Mouse (Mus musculus) liver, postnatal 0 days (tissue): ENCODE results near the gene Crot. TPM values are rescaled to one million over a fixed set of nuclear protein-coding genes. Genes with fewer than 3 reads are reported as not detected.

Experiments used
- ATAC-seq: fragments of 200-750 bp; cut with Nextera tagmentation; 2 replicates; pipeline ENCODE4 v1.8.0; 2017; ENCODE audit warnings: mild to moderate bottlenecking, moderate library complexity
- DNase-seq: peaks from one replicate; pipeline ENCODE4 v3.0.0-alpha.2; 2016
- H3K27ac ChIP-seq: fragments of 300-500 bp; sonication (generic); 2 replicates; pipeline ENCODE4 v1.5.1; 2014; ENCODE audit warnings: antibody characterized with exemption, moderate library complexity, mild to moderate bottlenecking, low read depth
- H3K27me3 ChIP-seq: fragments of 300-500 bp; sonication (generic); 2 replicates; pipeline ENCODE4 v1.6.1; 2014; ENCODE audit warnings: low read length, control low read depth, mixed read lengths; ENCODE audit not compliant: insufficient read depth
- H3K36me3 ChIP-seq: fragments of 300-500 bp; sonication (generic); replicated peaks from 2 replicates; pipeline ENCODE4 v1.6.1; 2014; ENCODE audit warnings: mild to moderate bottlenecking, control low read depth, low read length, moderate library complexity, mixed read lengths; ENCODE audit not compliant: insufficient read depth
- H3K4me1 ChIP-seq: fragments of 300-500 bp; sonication (generic); 2 replicates; pipeline ENCODE4 v1.6.1; 2014; ENCODE audit warnings: antibody characterized with exemption, mild to moderate bottlenecking, control low read depth; ENCODE audit not compliant: insufficient read depth
- H3K4me2 ChIP-seq: fragments of 300-500 bp; sonication (generic); 2 replicates; pipeline ENCODE4 v1.6.1; 2014; ENCODE audit warnings: low read depth, mild to moderate bottlenecking, low read length, moderate library complexity, mixed read lengths
- H3K4me3 ChIP-seq: fragments of 300-500 bp; sonication (generic); 2 replicates; pipeline ENCODE4 v1.5.1; 2014; ENCODE audit warnings: low read depth, low read length
- H3K9ac ChIP-seq: fragments of 300-500 bp; sonication (generic); replicated peaks from 2 replicates; pipeline ENCODE4 v1.6.1; 2014; ENCODE audit warnings: mild to moderate bottlenecking, moderate library complexity
- H3K9me3 ChIP-seq: fragments of 300-500 bp; sonication (generic); 2 replicates; pipeline ENCODE4 v1.6.1; 2016; ENCODE audit warnings: mild to moderate bottlenecking, control low read depth, low read length, mixed read lengths
- CTCF ChIP-seq: sonication (generic); IDR thresholded peaks from 2 replicates; pipeline ENCODE4 v1.5.1; 2016; ENCODE audit warnings: antibody characterized with exemption, low read depth
- EP300 ChIP-seq: IDR thresholded peaks from 2 replicates; pipeline ENCODE4 v1.6.1; 2016; ENCODE audit warnings: antibody characterized with exemption, low read depth, mild to moderate bottlenecking
- WGBS: fragments of 180-500 bp; shearing (Covaris S2); extraction: QIAGEN DNeasy Blood & Tissue Kit; methylation state at CpG from one replicate; pipeline ENCODE4 v1.1.7; 2014; ENCODE audit not compliant: insufficient replicate concordance; 5-methylcytosine and 5-hydroxymethylcytosine counted together
- polyA plus RNA-seq: library from polyadenylated mRNA; unstranded; fragments of >200 nt; fragmentation: Nextera tagmentation; extraction: Ambion mirVana; gene quantifications from 2 replicates; pipeline ENCODE4 v1.2.1, GENCODE M21; 2015

The Crot gene
- 255 and 267 TPM in 2 replicates for polyA plus RNA-seq

GRCm38 (mm10) chr5:8996686-8997512 is at the start of gene Crot:
Crot (minus strand) TSS chr5:8997324.
- Histone ChIP-seq H3K4me2 (peak within 1 kb of the TSS; percentile 73), H3K9me3 (no peaks in the 10 kb centered on the region), H3K27me3 (no peaks in the 10 kb centered on the region), H3K4me1 (peaks cover 15% of the 10 kb centered on the region), H3K9ac (peak within 1 kb of the TSS; percentile 81), H3K4me3 (peak within 1 kb of the TSS; percentile 80), H3K27ac (peak within 1 kb of the TSS; percentile 84), H3K36me3 (peaks cover 6% of the 10 kb centered on the region; the same call in 1 of the 2 replicates)
- peak; percentile 94 for DNase-seq
- ATAC-seq, result peak; percentile 98
- WGBS, result 3% methylated on average over 56 of the region's 57 CpGs
- peak; percentile 42 for TF ChIP-seq CTCF
- peak; percentile 10; the same call in 1 of the 2 replicates for TF ChIP-seq EP300

- DNase-seq (no peak), ATAC-seq (peak; percentile 70)
- Histone ChIP-seq H3K4me1 (peaks cover 12% of the 10 kb centered on the region; the same call in 1 of the 2 replicates), H3K9me3 (no peaks in the 10 kb centered on the region), H3K4me3 (no peak overlapping the region), H3K27ac (peak overlapping the region; percentile 19), H3K4me2 (no peak overlapping the region), H3K9ac (no peak overlapping the region), H3K27me3 (no peaks in the 10 kb centered on the region), H3K36me3 (no peaks in the 10 kb centered on the region)
- TF ChIP-seq EP300, result no peak
- TF ChIP-seq CTCF, result no peak
- WGBS, result 63% methylated on average over 8 of the region's 8 CpGs
These were observed 48.8 kb upstream of the Crot start for GRCm38 (mm10) chr5:9045904-9046303.

GRCm38 (mm10) chr5:9044821-9045220 is 47.7 kb upstream of the Crot start:
- Histone ChIP-seq H3K4me2 (no peak overlapping the region), H3K9ac (no peak overlapping the region), H3K9me3 (no peaks in the 10 kb centered on the region), H3K36me3 (no peaks in the 10 kb centered on the region), H3K4me1 (peaks cover 18% of the 10 kb centered on the region; the same call in 1 of the 2 replicates), H3K27ac (peak overlapping the region; percentile 31; the same call in 1 of the 2 replicates), H3K4me3 (no peak overlapping the region), H3K27me3 (no peaks in the 10 kb centered on the region)
- no peak for ATAC-seq
- DNase-seq, result no peak
- WGBS, result 61% methylated on average over 2 of the region's 2 CpGs
- TF ChIP-seq CTCF (no peak), EP300 (no peak)

GRCm38 (mm10) chr5:9043582-9044267 is 46.6 kb upstream of the Crot start:
- H3K36me3 ChIP-seq, result no peaks in the 10 kb centered on the region
- no peak overlapping the region for H3K4me3 ChIP-seq
- H3K9me3 ChIP-seq, result no peaks in the 10 kb centered on the region
- no peak overlapping the region for H3K4me2 ChIP-seq
- peaks cover 19% of the 10 kb centered on the region; the same call in 1 of the 2 replicates for H3K4me1 ChIP-seq
- DNase-seq, result no peak
- ATAC-seq, result no peak
- H3K27ac ChIP-seq, result peak overlapping the region; percentile 60
- TF ChIP-seq EP300 (no peak), CTCF (no peak)
- H3K27me3 ChIP-seq, result no peaks in the 10 kb centered on the region
- 65% methylated on average over 8 of the region's 8 CpGs for WGBS
- H3K9ac ChIP-seq, result no peak overlapping the region

GRCm38 (mm10) chr5:9042721-9043416 is 45.7 kb upstream of the Crot start:
- H3K36me3 ChIP-seq, result no peaks in the 10 kb centered on the region
- WGBS, result 83% methylated on average over 10 of the region's 10 CpGs
- H3K4me2 ChIP-seq, result no peak overlapping the region
- no peak for ATAC-seq
- TF ChIP-seq EP300 (no peak), CTCF (no peak)
- H3K4me3 ChIP-seq, result no peak overlapping the region
- no peak overlapping the region for H3K27ac ChIP-seq
- H3K4me1 ChIP-seq, result peaks cover 19% of the 10 kb centered on the region; the same call in 1 of the 2 replicates
- H3K9me3 ChIP-seq, result no peaks in the 10 kb centered on the region
- no peak overlapping the region for H3K9ac ChIP-seq
- no peak for DNase-seq
- no peaks in the 10 kb centered on the region for H3K27me3 ChIP-seq
